Mouse (Mus musculus): Measurements from ENCODE around the gene Otop2. TPM values are rescaled to one million over a fixed set of nuclear protein-coding genes. Genes with fewer than 3 reads are reported as not detected.

Gene Otop2
- polyA plus RNA-seq, 1 experiment from 2014 or later, result 0.31 TPM

DNA sequence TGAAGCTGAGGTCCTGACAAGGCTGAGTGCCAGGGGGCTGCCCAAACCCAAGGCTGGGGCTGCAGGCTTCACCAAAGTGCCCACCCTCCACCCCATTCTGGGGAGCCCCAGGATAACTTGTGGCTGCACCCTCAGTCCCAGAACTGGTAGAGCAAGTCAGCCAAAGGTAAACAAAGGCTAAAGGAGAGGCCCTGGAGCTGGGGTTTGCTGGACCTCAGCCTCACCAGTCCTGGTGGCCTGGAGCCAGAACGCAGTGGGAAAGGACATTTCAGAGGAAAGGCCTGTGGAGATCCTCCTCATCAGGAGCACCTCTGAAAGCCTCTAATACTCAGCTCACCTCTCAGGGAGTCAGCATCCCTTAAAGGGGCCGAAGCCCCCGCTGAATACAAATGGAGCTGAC lies 57.2 kb downstream of the Otop2 start:
- peaks cover 48% of the 10 kb centered on the region for H3K27me3 ChIP-seq
- no peak for ATAC-seq (ENCODE audit: insufficient number of reproducible peaks, low FRiP score, low TSS enrichment, low read depth)
- H3K4me3 ChIP-seq, result no peak overlapping the region
- no peak overlapping the region for H3K9ac ChIP-seq
- H3K27ac ChIP-seq, result no peak overlapping the region
- no peaks in the 10 kb centered on the region for H3K36me3 ChIP-seq
- H3K4me2 ChIP-seq, result no peak overlapping the region
- WGBS, result 86% methylated on average over 3 of the region's 3 CpGs
- peaks cover 17% of the 10 kb centered on the region for H3K4me1 ChIP-seq
- H3K9me3 ChIP-seq, result no peaks in the 10 kb centered on the region

DNA sequence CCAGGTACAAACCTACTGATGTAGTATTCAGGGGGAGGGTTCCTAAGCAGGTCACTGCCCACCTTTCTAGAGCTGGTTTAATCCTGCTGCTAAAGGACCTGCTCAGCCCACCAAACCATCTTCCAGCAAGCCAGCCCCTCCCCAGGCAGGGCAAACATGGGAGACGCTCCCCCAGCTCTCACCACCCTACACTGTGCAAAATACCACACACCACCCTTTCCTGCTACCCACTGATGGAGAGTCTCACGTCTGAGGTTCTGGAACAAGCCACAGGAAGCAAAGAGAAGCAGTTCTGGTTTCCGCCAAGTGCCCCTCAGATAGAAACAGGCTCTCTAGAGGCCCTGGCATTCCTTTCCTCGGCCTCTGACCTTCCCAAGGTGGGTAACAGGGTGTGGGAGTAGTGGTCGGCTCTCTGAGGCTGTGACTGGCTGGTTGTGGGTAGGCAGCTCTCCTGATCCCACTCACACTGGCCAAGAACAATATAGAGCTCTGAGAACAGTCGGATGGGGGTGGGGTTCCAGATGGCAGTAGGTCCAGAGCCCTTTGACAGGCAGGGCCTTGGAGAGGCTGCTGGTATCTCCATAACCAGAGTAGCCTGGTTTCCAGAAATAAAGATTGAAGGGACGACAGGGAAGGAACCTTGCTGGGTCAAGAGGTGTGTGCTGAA lies 59.2 kb downstream of the Otop2 start:
- WGBS, result 30% methylated on average over 7 of the region's 7 CpGs
- Histone ChIP-seq H3K4me2 (no peak overlapping the region), H3K27me3 (peaks cover 68% of the 10 kb centered on the region), H3K27ac (no peak overlapping the region), H3K9ac (no peak overlapping the region), H3K9me3 (no peaks in the 10 kb centered on the region), H3K36me3 (no peaks in the 10 kb centered on the region), H3K4me3 (peak overlapping the region; percentile 40; the same call in 1 of the 2 replicates), H3K4me1 (peaks cover 14% of the 10 kb centered on the region)
- ATAC-seq (ENCODE audit: insufficient number of reproducible peaks, low FRiP score, low TSS enrichment, low read depth), result 0 out of 2 replicates have a peak, but pooled peaks have one; percentile 12

DNA sequence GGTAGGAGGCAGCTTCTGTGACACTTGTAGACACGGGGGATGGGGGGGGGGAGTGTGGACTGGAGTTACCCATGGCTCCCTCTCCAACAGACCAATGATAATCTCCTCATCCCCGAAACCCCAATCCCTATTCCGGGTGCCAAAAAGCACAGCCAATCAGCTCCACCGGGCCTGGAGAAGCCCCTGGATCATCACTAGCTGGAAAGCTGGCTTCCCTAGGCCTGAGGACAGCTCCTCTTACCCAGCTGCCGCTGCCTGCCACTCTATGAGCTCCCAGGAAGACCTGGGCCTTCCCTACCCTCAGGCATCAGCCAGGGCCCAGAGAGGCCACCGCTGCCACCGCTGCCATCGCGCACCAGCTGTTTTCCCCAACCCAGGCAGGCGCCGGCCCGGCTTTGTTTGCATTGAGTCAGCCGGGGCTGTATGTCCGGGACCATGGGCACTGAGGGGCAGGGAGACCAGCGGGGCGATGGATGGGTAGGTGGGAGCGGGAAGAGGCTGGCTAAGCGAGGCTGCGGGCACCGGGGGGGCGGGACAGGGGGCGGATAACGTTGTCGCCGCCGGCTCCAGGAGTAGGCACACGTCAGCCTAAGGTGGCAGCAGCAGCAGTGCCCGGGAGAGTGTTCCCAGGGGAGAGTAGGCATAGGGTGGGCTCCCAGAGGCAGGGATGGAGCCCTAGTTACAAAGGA lies 59.9 kb downstream of the Otop2 start:
- no peak overlapping the region for H3K27ac ChIP-seq
- ATAC-seq (ENCODE audit: insufficient number of reproducible peaks, low FRiP score, low TSS enrichment, low read depth), result no peak
- WGBS, result 3% methylated on average over 27 of the region's 28 CpGs
- H3K9ac ChIP-seq, result no peak overlapping the region
- H3K4me2 ChIP-seq, result peak overlapping the region; percentile 83
- H3K36me3 ChIP-seq, result no peaks in the 10 kb centered on the region
- H3K27me3 ChIP-seq, result peaks cover 75% of the 10 kb centered on the region
- peak overlapping the region; percentile 40 for H3K4me3 ChIP-seq
- no peaks in the 10 kb centered on the region for H3K9me3 ChIP-seq
- peaks cover 14% of the 10 kb centered on the region for H3K4me1 ChIP-seq

DNA sequence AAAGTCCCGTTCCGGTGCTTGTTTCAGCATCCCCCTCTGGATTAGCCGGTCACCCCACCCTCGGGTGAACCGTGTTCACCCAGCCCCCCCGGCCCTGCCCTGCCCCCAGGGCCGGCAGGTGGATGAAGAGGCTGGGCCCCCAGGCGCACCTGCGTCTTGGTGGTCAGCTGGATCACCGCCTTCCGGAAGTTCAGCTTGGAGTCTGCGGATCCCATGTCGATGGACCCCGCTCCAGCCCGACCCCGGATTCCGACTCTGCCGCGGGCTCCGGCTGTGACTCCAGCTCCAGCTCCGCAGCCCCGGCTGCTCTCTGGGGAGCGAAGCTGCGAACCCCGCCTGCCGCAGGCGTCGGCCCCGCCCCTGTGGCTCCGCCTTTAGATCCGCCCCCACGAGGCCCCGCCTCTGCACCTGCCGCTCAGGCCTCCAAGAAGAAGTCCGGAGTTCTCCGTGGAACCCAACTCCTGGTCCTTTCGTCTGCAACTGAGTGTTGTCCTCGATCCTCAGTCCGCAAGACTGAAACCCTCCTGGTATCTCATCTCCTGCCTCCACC lies 60.5 kb downstream of the Otop2 start, which contains the start of gene Hid1:
Gene Hid1, minus strand, starts transcription at position 362 of the 550 bp plus-strand sequence.
- peak within 1 kb of the TSS; percentile 40 for H3K4me3 ChIP-seq
- no peak within 1 kb of the TSS for H3K27ac ChIP-seq
- ATAC-seq (ENCODE audit: insufficient number of reproducible peaks, low FRiP score, low TSS enrichment, low read depth), result no peak
- H3K27me3 ChIP-seq, result peaks cover 79% of the 10 kb centered on the region
- WGBS, result under 1% methylated on average over 39 of the region's 39 CpGs
- H3K9ac ChIP-seq, result no peak within 1 kb of the TSS
- H3K4me2 ChIP-seq, result peak within 1 kb of the TSS; percentile 83
- peaks cover 14% of the 10 kb centered on the region for H3K4me1 ChIP-seq
- H3K36me3 ChIP-seq, result no peaks in the 10 kb centered on the region
- H3K9me3 ChIP-seq, result no peaks in the 10 kb centered on the region

DNA sequence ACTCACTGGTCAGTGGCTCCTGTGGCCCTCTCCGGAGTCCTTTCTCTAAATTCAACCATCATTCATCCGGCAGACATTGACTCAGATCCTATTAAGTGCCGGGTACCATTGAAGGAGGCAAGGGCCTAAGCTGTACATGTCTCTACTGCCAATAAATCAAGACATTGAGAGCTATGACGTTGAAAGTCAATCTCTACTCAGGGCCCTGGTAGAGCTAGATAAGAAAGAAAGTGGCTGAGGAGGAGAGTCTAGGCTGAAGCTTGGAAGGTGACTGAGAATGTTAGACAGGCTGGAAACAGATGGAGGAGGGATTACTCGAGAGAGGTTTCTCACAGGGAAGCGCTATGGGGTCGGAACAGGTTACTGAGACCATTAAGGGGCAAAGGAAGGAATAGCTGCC lies 63.4 kb downstream of the Otop2 start:
- no peaks in the 10 kb centered on the region for H3K36me3 ChIP-seq
- H3K9me3 ChIP-seq, result no peaks in the 10 kb centered on the region
- no peak overlapping the region for H3K9ac ChIP-seq
- H3K4me1 ChIP-seq, result peaks cover 22% of the 10 kb centered on the region
- H3K4me2 ChIP-seq, result no peak overlapping the region
- WGBS, result 50% methylated on average over 7 of the region's 7 CpGs
- peaks cover 94% of the 10 kb centered on the region for H3K27me3 ChIP-seq
- no peak overlapping the region for H3K4me3 ChIP-seq
- H3K27ac ChIP-seq, result no peak overlapping the region
- no peak for ATAC-seq (ENCODE audit: insufficient number of reproducible peaks, low FRiP score, low TSS enrichment, low read depth)

GRCm38 (mm10) chr11:115371354-115371753 lies 64.4 kb downstream of the Otop2 start:
- ATAC-seq (ENCODE audit: insufficient number of reproducible peaks, low FRiP score, low TSS enrichment, low read depth), result no peak
- no peak overlapping the region for H3K27ac ChIP-seq
- peaks cover 93% of the 10 kb centered on the region for H3K27me3 ChIP-seq
- H3K9ac ChIP-seq, result no peak overlapping the region
- no peak overlapping the region for H3K4me3 ChIP-seq
- H3K9me3 ChIP-seq, result no peaks in the 10 kb centered on the region
- no peaks in the 10 kb centered on the region for H3K36me3 ChIP-seq
- H3K4me2 ChIP-seq, result no peak overlapping the region
- H3K4me1 ChIP-seq, result peaks cover 22% of the 10 kb centered on the region
- 57% methylated on average over 8 of the region's 8 CpGs for WGBS

- Histone ChIP-seq H3K9me3 (no peaks in the 10 kb centered on the region), H3K27ac (no peak overlapping the region), H3K4me3 (no peak overlapping the region), H3K4me1 (peaks cover 17% of the 10 kb centered on the region), H3K9ac (no peak overlapping the region), H3K4me2 (no peak overlapping the region), H3K27me3 (peaks cover 86% of the 10 kb centered on the region), H3K36me3 (no peaks in the 10 kb centered on the region)
- WGBS, result 58% methylated on average over 1 of the region's 1 CpGs
- ATAC-seq (ENCODE audit: insufficient number of reproducible peaks, low FRiP score, low TSS enrichment, low read depth), result no peak
Observed at GRCm38 (mm10) chr11:115372015-115372414, 65.1 kb downstream of the Otop2 start.

- H3K9me3 ChIP-seq, result no peaks in the 10 kb centered on the region
- H3K27ac ChIP-seq, result no peak overlapping the region
- no peak overlapping the region for H3K9ac ChIP-seq
- H3K4me3 ChIP-seq, result no peak overlapping the region
- H3K4me2 ChIP-seq, result no peak overlapping the region
- no peak for ATAC-seq (ENCODE audit: insufficient number of reproducible peaks, low FRiP score, low TSS enrichment, low read depth)
- no peaks in the 10 kb centered on the region for H3K36me3 ChIP-seq
- 42% methylated on average over 2 of the region's 2 CpGs for WGBS
- H3K27me3 ChIP-seq, result peaks cover 79% of the 10 kb centered on the region
- peaks cover 9% of the 10 kb centered on the region for H3K4me1 ChIP-seq
Observed at GRCm38 (mm10) chr11:115372737-115373136, 65.8 kb downstream of the Otop2 start.

DNA sequence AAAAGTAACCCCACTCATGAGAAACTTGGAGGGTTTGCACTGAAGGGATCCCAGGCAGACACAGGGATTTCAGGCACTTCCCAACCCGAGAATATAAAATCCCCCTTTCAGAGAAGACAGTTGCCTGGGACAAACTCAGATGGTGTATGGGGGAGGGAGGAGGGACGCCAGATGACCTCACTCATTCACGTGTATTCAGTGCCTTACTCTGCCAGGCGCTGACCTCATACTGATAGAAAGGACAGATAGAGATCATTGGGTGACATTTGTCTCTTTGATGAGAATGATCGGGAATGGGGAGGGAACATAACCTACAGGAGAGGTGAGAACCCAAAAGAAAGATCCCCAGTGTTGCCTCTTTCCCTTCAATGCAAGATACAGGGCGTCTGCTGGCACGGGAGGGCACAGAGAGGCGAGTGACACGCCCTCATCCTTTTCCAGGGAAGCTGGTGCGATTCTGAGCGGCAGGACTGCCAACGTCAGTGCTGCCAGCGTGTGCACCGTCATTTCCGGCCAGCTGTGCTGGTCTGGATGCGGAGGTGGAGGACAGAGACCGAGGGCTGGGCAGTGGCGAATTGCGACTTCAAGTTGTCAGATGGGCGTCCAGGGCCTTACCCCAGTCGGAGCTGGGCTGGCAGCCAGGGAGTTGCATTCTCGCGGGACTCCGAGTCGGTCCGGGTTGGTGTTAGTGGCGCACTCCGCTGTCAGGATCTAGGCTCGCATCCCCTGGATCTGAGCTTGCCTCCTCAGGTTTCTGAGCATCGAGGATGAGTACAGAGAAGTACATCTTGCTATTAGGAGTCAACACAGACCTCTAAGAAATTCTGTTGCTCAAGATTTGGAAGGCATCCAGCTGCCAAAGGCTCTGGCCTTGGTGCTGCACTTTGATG lies 67.1 kb downstream of the Otop2 start:
- Histone ChIP-seq H3K27ac (no peak overlapping the region), H3K4me1 (peaks cover 9% of the 10 kb centered on the region), H3K4me2 (peak overlapping the region; percentile 63), H3K36me3 (no peaks in the 10 kb centered on the region), H3K9ac (peak overlapping the region; percentile 8; the same call in 1 of the 2 replicates), H3K27me3 (peaks cover 69% of the 10 kb centered on the region), H3K9me3 (no peaks in the 10 kb centered on the region), H3K4me3 (peak overlapping the region; percentile 35)
- ATAC-seq (ENCODE audit: insufficient number of reproducible peaks, low FRiP score, low TSS enrichment, low read depth), result no peak
- WGBS, result 1% methylated on average over 30 of the region's 30 CpGs

- no peak overlapping the region for H3K27ac ChIP-seq
- H3K9ac ChIP-seq, result no peak overlapping the region
- WGBS, result 61% methylated on average over 12 of the region's 12 CpGs
Observed at GRCm38 (mm10) chr11:115374695-115375425, 67.9 kb downstream of the Otop2 start.

GRCm38 (mm10) chr11:115376722-115377121 lies 69.8 kb downstream of the Otop2 start:
- ATAC-seq (ENCODE audit: insufficient number of reproducible peaks, low FRiP score, low TSS enrichment, low read depth), result no peak
- Histone ChIP-seq H3K36me3 (no peaks in the 10 kb centered on the region), H3K27ac (no peak overlapping the region), H3K4me2 (no peak overlapping the region), H3K4me1 (peaks cover 12% of the 10 kb centered on the region), H3K27me3 (peaks cover 42% of the 10 kb centered on the region), H3K9me3 (no peaks in the 10 kb centered on the region), H3K9ac (no peak overlapping the region), H3K4me3 (no peak overlapping the region)
- WGBS, result 52% methylated on average over 7 of the region's 7 CpGs

More at GRCm38 (mm10) chr11:115374695-115375425, 67.9 kb downstream of the Otop2 start:
- Histone ChIP-seq H3K4me3 (peak overlapping the region; percentile 35; the same call in 1 of the 2 replicates), H3K4me2 (peak overlapping the region; percentile 63), H3K27me3 (peaks cover 61% of the 10 kb centered on the region), H3K9me3 (no peaks in the 10 kb centered on the region), H3K36me3 (no peaks in the 10 kb centered on the region), H3K4me1 (peaks cover 9% of the 10 kb centered on the region)
- no peak for ATAC-seq (ENCODE audit: insufficient number of reproducible peaks, low FRiP score, low TSS enrichment, low read depth)
